Mouse (Mus musculus) stomach, embryonic 16.5 days (tissue): ENCODE results near the gene Gpd1l. TPM values are rescaled to one million over a fixed set of nuclear protein-coding genes. Genes with fewer than 3 reads are reported as not detected.
"Not testable (repeated sequence)": the region's sequence is repeated elsewhere in the genome, so short reads cannot be mapped to it uniquely, and the experiment has no call there.

Source experiments
- ATAC-seq: fragments of 200-750 bp; cut with Nextera tagmentation; 2 replicates; pipeline ENCODE4 v1.8.0; 2017; ENCODE audit warnings: moderate number of reproducible peaks, moderate TSS enrichment; ENCODE audit not compliant: insufficient read depth, low FRiP score
- H3K27ac ChIP-seq: fragments of 300-500 bp; sonication (generic); 2 replicates; pipeline ENCODE4 v1.5.1; 2014; ENCODE audit warnings: low read length
- H3K27me3 ChIP-seq: fragments of 300-500 bp; sonication (generic); 2 replicates; pipeline ENCODE4 v1.6.1; 2014; ENCODE audit warnings: low read length, control low read depth, mixed read lengths; ENCODE audit not compliant: control insufficient read depth, insufficient read depth
- H3K36me3 ChIP-seq: fragments of 300-500 bp; sonication (generic); 2 replicates; pipeline ENCODE4 v1.6.1; 2014; ENCODE audit warnings: low read length; ENCODE audit not compliant: control insufficient read depth, insufficient read depth
- H3K4me1 ChIP-seq: fragments of 300-500 bp; sonication (generic); 2 replicates; pipeline ENCODE4 v1.6.1; 2014; ENCODE audit warnings: low read length, control low read depth, mixed read lengths; ENCODE audit not compliant: control insufficient read depth, insufficient read depth
- H3K4me2 ChIP-seq: fragments of 300-500 bp; sonication (generic); 2 replicates; pipeline ENCODE4 v1.6.1; 2014; ENCODE audit warnings: low read depth, low read length, mixed read lengths
- H3K4me3 ChIP-seq: fragments of 300-500 bp; sonication (generic); replicated peaks from 2 replicates; pipeline ENCODE4 v1.5.1; 2014; ENCODE audit warnings: mild to moderate bottlenecking, low read length
- H3K9ac ChIP-seq: fragments of 300-500 bp; sonication (generic); 2 replicates; pipeline ENCODE4 v1.6.1; 2014; ENCODE audit warnings: low read length
- H3K9me3 ChIP-seq: fragments of 300-500 bp; sonication (generic); replicated peaks from 2 replicates; pipeline ENCODE4 v1.6.1; 2016; ENCODE audit warnings: low read length, control low read depth; ENCODE audit not compliant: control insufficient read depth
- WGBS: fragments of 180-500 bp; shearing (Covaris S2); extraction: QIAGEN DNeasy Blood & Tissue Kit; methylation state at CpG from one replicate; pipeline ENCODE4 v1.1.7; 2014; 5-methylcytosine and 5-hydroxymethylcytosine counted together
- polyA plus RNA-seq: library from polyadenylated mRNA; unstranded; fragments of >200 nt; fragmentation: Nextera tagmentation; extraction: Ambion mirVana; gene quantifications from 2 replicates; pipeline ENCODE4 v1.2.1, GENCODE M21; 2015

Gpd1l gene
- polyA plus RNA-seq = 18.7 and 20.2 TPM in 2 replicates

- WGBS = 0% methylated on average over 30 of the region's 30 CpGs
- H3K9me3 ChIP-seq = no peaks in the 10 kb centered on the region
- peak; percentile 99 for ATAC-seq
- H3K27ac ChIP-seq = peak within 1 kb of the TSS; percentile 75
- H3K4me2 ChIP-seq = peak within 1 kb of the TSS; percentile 96
- H3K9ac ChIP-seq = peak within 1 kb of the TSS; percentile 82
- peaks cover 13% of the 10 kb centered on the region for H3K4me1 ChIP-seq
- H3K27me3 ChIP-seq = no peaks in the 10 kb centered on the region
- peak within 1 kb of the TSS; percentile 74 for H3K4me3 ChIP-seq
- H3K36me3 ChIP-seq = no peaks in the 10 kb centered on the region
These were observed at the start of gene Gpd1l for GRCm38 (mm10) chr9:114933723-114934171. TSS of gene Gpd1l (minus strand) at chr9:114933987.

GRCm38 (mm10) chr9:114982689-114983360 is 49.0 kb upstream of the Gpd1l start, which contains the start of gene Rps27rt:
TSS of gene Rps27rt (minus strand) at chr9:114982739.
- Histone ChIP-seq H3K9ac (no peak within 1 kb of the TSS), H3K27me3 (no peaks in the 10 kb centered on the region), H3K4me2 (no peak within 1 kb of the TSS), H3K4me1 (peaks cover 8% of the 10 kb centered on the region), H3K9me3 (no peaks in the 10 kb centered on the region; the same call in 1 of the 2 replicates), H3K27ac (no peak within 1 kb of the TSS), H3K36me3 (no peaks in the 10 kb centered on the region), H3K4me3 (no peak within 1 kb of the TSS)
- no peak for ATAC-seq
- 86% methylated on average over 16 of the region's 16 CpGs for WGBS

- Histone ChIP-seq H3K27me3 (no peaks in the 10 kb centered on the region; the same call in 1 of the 2 replicates), H3K27ac (no peak overlapping the region), H3K4me1 (peaks cover 11% of the 10 kb centered on the region), H3K36me3 (no peaks in the 10 kb centered on the region), H3K4me2 (0 out of 2 replicates have a peak overlapping the region, but pooled peaks have one; percentile 87), H3K9me3 (no peaks in the 10 kb centered on the region; the same call in 1 of the 2 replicates), H3K9ac (no peak overlapping the region), H3K4me3 (peak overlapping the region; percentile 72; the same call in 1 of the 2 replicates)
- ATAC-seq = no peak
- WGBS = 57% methylated on average over 6 of the region's 6 CpGs
These were observed 46.2 kb upstream of the Gpd1l start for GRCm38 (mm10) chr9:114979969-114980368.

- peak; percentile 86 for ATAC-seq
- Histone ChIP-seq H3K36me3 (no peaks in the 10 kb centered on the region), H3K9me3 (no peaks in the 10 kb centered on the region), H3K4me2 (peak within 1 kb of the TSS; percentile 87), H3K4me1 (peaks cover 11% of the 10 kb centered on the region), H3K27ac (peak within 1 kb of the TSS; percentile 84), H3K4me3 (peak within 1 kb of the TSS; percentile 72), H3K27me3 (no peaks in the 10 kb centered on the region; the same call in 1 of the 2 replicates), H3K9ac (peak within 1 kb of the TSS; percentile 85)
- under 1% methylated on average over 79 of the region's 86 CpGs for WGBS
These were observed 44.7 kb upstream of the Gpd1l start, which contains the start of gene Osbpl10 for GRCm38 (mm10) chr9:114978281-114979111. TSS of gene Osbpl10 (plus strand) at chr9:114978569.

- peak overlapping the region; percentile 84 for H3K27ac ChIP-seq
- peak overlapping the region; percentile 87 for H3K4me2 ChIP-seq
- no peaks in the 10 kb centered on the region; the same call in 1 of the 2 replicates for H3K27me3 ChIP-seq
- peaks cover 11% of the 10 kb centered on the region for H3K4me1 ChIP-seq
- no peaks in the 10 kb centered on the region for H3K9me3 ChIP-seq
- H3K9ac ChIP-seq = peak overlapping the region; percentile 85
- peak; percentile 74 for ATAC-seq
- peak overlapping the region; percentile 72 for H3K4me3 ChIP-seq
- no peaks in the 10 kb centered on the region for H3K36me3 ChIP-seq
- WGBS = 8% methylated on average over 31 of the region's 31 CpGs
These were observed 43.9 kb upstream of the Gpd1l start for GRCm38 (mm10) chr9:114977461-114978280.

GRCm38 (mm10) chr9:114966286-114966685 is 32.5 kb upstream of the Gpd1l start:
- H3K27ac ChIP-seq, H3K9me3 ChIP-seq, H3K9ac ChIP-seq, H3K4me2 ChIP-seq, H3K27me3 ChIP-seq, H3K4me1 ChIP-seq, ATAC-seq, H3K36me3 ChIP-seq, H3K4me3 ChIP-seq: not testable (repeated sequence)
- WGBS = 81% methylated on average over 7 of the region's 7 CpGs

GRCm38 (mm10) chr9:114964093-114964492 is 30.3 kb upstream of the Gpd1l start:
- WGBS = 51% methylated on average over 3 of the region's 3 CpGs
- H3K4me3 ChIP-seq = no peak overlapping the region
- H3K27ac ChIP-seq = no peak overlapping the region
- no peaks in the 10 kb centered on the region for H3K36me3 ChIP-seq
- no peaks in the 10 kb centered on the region for H3K4me1 ChIP-seq
- ATAC-seq = no peak
- H3K4me2 ChIP-seq = no peak overlapping the region
- H3K9me3 ChIP-seq = peaks cover 7% of the 10 kb centered on the region
- no peak overlapping the region for H3K9ac ChIP-seq
- no peaks in the 10 kb centered on the region for H3K27me3 ChIP-seq

GRCm38 (mm10) chr9:114960844-114961243 is 27.1 kb upstream of the Gpd1l start:
- ATAC-seq = no peak
- Histone ChIP-seq H3K27me3 (no peaks in the 10 kb centered on the region), H3K4me3 (no peak overlapping the region), H3K4me2 (no peak overlapping the region), H3K4me1 (no peaks in the 10 kb centered on the region), H3K27ac (peak overlapping the region; percentile 25; the same call in 1 of the 2 replicates), H3K9me3 (peaks cover 4% of the 10 kb centered on the region; the same call in 1 of the 2 replicates), H3K9ac (no peak overlapping the region), H3K36me3 (no peaks in the 10 kb centered on the region)
- WGBS = 70% methylated on average over 6 of the region's 6 CpGs
